Mouse (Mus musculus) cerebellum, postnatal 10 days (tissue): ENCODE data around the gene Vat1l.

Experiments
- DNase-seq, 2 experiments: peaks; one replicate each; pipeline ENCODE4 v3.0.0; 2021; ENCODE audit warnings: mixed read lengths in 2 of 2

Vat1l gene

GRCm38 (mm10) chr8:114298253-114298652 lies 92.8 kb downstream of the Vat1l start:
- no peak for DNase-seq

- no peak for DNase-seq
Observed at GRCm38 (mm10) chr8:114300072-114300471, 94.7 kb downstream of the Vat1l start.

GRCm38 (mm10) chr8:114306296-114306695 lies 100.9 kb downstream of the Vat1l start:
- peak; percentile 82 to 84 for DNase-seq

GRCm38 (mm10) chr8:114314669-114315325 lies 109.4 kb downstream of the Vat1l start:
- DNase-seq = peak in 1 of 2 experiments; percentile 53

- DNase-seq = peak; percentile 81 to 83
Observed at GRCm38 (mm10) chr8:114318161-114318560, 112.7 kb downstream of the Vat1l start.

GRCm38 (mm10) chr8:114322096-114322495 lies 116.7 kb downstream of the Vat1l start:
- no peak for DNase-seq

GRCm38 (mm10) chr8:114331928-114332327 lies 126.5 kb downstream of the Vat1l start:
- DNase-seq = no peak

GRCm38 (mm10) chr8:114332949-114333348 lies 127.5 kb downstream of the Vat1l start:
- DNase-seq = no peak

- DNase-seq = no peak
Observed at GRCm38 (mm10) chr8:114335721-114336120, 130.3 kb downstream of the Vat1l start.

GRCm38 (mm10) chr8:114342276-114342675 lies 136.9 kb downstream of the Vat1l start:
- DNase-seq = peak; percentile 31 to 34

- no peak for DNase-seq
Observed at GRCm38 (mm10) chr8:114344789-114345188, 139.4 kb downstream of the Vat1l start.

- DNase-seq = peak in 1 of 2 experiments; percentile 31
Observed at GRCm38 (mm10) chr8:114346045-114346444, 140.6 kb downstream of the Vat1l start.

GRCm38 (mm10) chr8:114351643-114352427 lies 146.4 kb downstream of the Vat1l start:
- DNase-seq = peak; percentile 18 to 23

GRCm38 (mm10) chr8:114360506-114360905 lies 155.1 kb downstream of the Vat1l start:
- no peak for DNase-seq

- peak; percentile 26 to 45 for DNase-seq
Observed at GRCm38 (mm10) chr8:114363167-114363566, 157.8 kb downstream of the Vat1l start.

- no peak for DNase-seq
Observed at GRCm38 (mm10) chr8:114363656-114364055, 158.2 kb downstream of the Vat1l start.

GRCm38 (mm10) chr8:114369038-114369976 lies 163.9 kb downstream of the Vat1l start:
- peak; percentile 92 to 95 for DNase-seq

- DNase-seq = no peak
Observed at GRCm38 (mm10) chr8:114374390-114374789, 169.0 kb downstream of the Vat1l start.

GRCm38 (mm10) chr8:114384189-114384588 lies 178.8 kb downstream of the Vat1l start:
- no peak for DNase-seq

- no peak for DNase-seq
Observed at GRCm38 (mm10) chr8:114387494-114387893, 182.1 kb downstream of the Vat1l start.

GRCm38 (mm10) chr8:114390465-114391254 lies 185.2 kb downstream of the Vat1l start:
- DNase-seq = peak; percentile 6 to 33

GRCm38 (mm10) chr8:114398326-114398725 lies 192.9 kb downstream of the Vat1l start:
- no peak for DNase-seq
